Mouse (Mus musculus) heart, adult 18-20 months (tissue): ENCODE measurements around the gene Lyst. TPM values are rescaled to one million over a fixed set of nuclear protein-coding genes. Genes with fewer than 3 reads are reported as not detected.
"Not testable (repeated sequence)": the region's sequence is repeated elsewhere in the genome, so short reads cannot be mapped to it uniquely, and the experiment has no call there.

Experiments used
- DNase-seq, 2 experiments: peaks; one replicate each; pipeline ENCODE4 v3.0.0; 2021 to 2022; ENCODE audit warnings: mixed read lengths in 1 of 2
- long read RNA-seq, 2 experiments: library from polyadenylated mRNA; stranded (forward); transcript quantifications; one replicate each; pipeline ENCODE4 v2.0.0; 2021
- total RNA-seq, 2 experiments: library from RNA; stranded (reverse); gene quantifications; 2 replicates each; pipeline ENCODE4 v1.2.3; 2021

The Lyst gene
- 1 to 10 TPM; 6.0 to 9.7 TPM for total RNA-seq
- long read RNA-seq, experiment 1, partial matches to known transcripts: 0 of 1 reads
- long read RNA-seq, experiment 1, other reads (novel, unspliced or antisense): 1 of 1 reads
- long read RNA-seq, experiment 2, partial matches to known transcripts: 0 of 1 reads
- long read RNA-seq, experiment 2, other reads (novel, unspliced or antisense): 1 of 1 reads

DNA sequence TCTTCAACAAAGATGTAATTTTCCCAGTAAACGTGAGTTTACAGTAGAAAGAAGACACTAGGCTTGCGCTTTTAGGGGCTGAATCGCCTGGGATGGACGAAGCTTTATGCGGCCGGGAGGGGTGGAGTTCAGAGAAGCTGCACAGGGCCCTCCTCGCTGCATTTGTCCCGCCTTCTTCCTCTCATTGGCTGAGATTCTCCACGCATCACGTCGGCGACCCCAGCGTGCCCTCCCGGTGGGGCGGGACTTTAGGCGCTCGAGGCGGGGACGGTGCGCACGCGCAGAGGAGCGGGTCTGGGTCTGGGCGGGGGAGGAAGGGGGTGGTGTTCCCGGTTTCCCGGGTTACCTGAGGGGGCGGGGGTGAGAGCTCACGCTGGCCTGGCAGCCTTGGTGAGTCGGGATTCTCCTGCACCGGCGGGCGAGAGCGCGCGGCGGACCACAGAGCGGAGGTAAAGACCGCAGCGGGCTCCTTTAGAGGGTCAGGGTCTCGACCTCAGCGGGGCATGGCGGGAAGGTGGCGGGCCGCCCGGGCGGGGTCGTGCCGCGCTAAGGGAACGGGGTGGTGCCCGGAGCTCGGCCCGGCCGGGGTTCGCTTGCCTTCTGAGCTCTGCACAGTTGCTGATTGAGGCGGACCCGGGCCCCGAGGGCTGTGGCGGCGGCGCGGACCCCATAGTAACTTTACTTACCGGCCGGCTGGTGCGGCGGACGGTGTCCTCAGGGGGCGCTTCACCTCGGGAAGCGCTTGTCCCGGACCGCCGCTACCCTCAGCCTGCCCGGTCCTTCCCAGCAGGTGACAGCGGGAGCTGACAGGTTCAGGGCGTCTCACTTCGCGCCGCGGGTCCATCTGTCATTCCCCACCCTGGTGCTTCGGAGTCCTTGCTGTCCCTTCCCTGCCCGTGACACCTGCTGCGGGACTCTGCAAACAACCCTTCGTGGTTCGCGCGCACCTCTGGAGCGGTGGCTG, at the start of gene Lyst:
TSS of gene Lyst (plus strand) at position 350 of the 964 bp plus-strand sequence.
- DNase-seq: peak; percentile 99

DNA sequence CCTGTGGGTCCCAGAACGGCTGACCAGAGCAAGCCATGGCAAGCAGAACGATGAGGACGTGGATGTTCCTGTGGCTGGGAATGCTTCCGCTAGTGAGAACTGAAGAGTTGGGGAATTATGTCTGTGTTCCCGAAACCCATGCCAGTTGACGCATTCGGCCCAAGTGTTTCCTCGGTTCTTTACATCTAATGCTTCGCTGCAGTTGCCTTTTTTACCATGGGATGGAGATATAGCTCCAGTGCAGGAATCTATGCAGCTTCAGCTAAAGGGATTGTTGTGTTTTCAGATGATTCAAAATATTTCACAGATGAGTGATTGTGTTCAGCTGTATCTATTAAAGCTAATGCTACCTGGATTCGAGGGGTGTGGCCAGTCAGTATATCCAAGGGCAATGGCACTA, 47.1 kb upstream of the Lyst start:
- DNase-seq: not testable (repeated sequence)

DNA sequence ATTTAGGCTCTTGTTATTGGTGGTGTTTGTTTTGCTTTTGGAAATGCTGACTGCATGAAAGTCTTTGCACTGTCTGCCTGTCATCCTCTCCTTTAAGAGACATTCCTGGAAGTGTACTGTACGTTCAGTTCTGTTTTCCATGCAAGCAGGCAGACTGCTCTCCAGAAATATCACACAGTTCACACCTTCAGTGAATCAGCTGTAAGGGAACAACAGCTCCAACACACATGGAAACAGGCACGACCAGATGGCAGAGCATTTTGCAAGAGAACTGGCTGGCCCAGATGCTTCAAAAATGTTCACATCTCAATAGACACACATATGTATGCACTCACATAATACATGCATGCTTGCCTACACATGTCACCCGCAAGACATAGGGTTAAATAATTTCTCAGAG, 43.4 kb upstream of the Lyst start:
- DNase-seq: no peak

DNA sequence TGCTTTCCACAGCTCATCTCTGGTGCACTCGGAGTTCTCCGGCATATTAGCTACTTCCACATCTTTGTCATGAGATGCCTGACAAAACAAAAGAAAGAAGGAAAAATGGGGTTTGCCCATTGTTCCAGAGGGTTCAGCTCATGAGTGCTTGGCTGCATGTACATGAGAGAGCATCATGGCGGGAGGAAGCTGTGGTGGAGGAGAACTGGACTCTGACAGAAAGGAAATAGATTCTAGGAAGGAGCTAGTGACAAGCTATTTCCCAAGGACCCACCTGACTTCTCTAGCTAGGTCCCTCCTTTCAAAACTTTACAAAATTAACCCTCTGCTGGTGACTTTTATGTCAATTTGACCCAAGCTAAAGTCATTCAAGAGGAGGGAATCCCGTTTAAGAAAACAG, 42.3 kb upstream of the Lyst start:
- DNase-seq: no peak

DNA sequence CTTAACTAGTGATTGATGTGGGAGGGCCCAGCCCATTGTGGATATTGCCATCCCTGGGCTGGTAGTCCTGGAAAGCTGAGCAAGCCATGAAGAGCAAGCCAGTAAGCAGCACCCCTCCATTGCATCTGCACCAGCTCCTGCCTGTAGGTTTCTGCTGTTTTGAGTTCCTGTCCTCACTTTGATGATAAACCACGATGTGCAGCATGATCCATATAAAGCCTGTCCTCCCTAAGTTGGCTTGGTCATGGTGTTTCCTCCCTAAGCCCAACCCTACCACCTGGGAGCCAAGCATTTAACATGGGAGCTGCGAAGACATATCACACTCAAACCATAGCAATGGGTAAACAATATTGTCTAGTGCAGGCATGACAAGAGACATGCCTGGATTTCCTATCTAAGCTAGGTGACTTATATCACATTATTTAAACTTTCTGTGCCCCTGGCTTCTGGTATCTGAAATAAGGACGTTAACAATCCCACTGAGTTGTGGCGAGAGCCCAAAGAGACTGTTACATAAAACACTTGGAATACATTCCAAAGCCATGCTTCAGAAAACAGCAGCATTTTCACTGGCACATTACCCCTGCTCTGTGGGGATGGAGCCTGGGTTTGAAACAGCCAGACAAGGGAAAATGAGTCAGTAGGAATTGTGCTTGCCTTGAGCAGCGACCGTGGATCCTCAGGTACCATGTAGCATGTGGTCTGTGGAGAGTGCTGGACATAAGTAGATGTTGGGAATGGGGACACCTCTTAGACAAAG, 41.6 kb upstream of the Lyst start:
- DNase-seq: no peak

DNA sequence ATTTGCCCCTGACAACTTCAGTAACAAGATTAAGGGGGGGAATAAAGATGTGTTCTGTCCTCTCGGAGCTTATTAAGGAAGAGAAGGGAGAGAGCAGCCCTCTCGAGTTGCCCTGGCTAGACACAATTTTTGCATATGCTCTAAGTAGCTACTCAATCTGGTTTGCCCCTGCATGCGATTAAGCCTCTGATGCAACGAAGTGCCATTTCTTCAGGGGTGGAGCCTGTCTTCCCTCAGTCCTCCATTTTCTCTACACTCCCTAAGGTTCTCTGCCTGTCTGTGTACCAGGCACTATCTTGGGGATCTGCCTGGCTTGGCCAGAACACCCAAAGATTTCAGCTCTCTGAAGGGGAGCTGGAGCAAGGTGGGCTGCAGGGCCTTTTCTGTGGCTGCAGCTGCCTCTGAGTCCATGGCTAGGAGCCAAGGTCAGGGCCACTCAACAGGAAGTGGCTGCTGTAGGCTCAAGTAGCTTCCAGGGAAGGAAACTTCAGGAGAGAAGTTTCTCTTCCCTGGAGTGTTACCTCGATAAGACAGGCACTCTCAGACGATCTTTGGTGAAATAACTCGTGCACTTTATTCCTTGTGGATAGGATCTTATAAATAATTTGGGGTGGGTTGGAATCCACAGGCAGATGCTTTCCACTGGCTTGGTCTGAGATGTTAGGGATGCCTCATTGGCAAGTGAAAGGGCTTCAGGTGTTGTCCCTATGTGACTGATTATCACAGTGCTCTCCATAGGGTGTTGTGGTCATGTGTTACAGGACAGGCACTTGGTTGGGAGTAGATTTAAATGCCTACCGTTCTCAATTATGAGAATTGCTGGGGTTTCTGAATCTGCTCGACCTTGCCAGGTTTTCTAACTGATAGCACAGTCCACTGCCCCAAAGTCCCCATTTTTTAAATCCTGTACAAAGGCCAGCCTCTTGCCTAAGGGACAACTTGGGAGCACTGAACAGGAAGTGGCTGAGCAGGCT, 40.2 kb upstream of the Lyst start:
- DNase-seq: no peak

DNA sequence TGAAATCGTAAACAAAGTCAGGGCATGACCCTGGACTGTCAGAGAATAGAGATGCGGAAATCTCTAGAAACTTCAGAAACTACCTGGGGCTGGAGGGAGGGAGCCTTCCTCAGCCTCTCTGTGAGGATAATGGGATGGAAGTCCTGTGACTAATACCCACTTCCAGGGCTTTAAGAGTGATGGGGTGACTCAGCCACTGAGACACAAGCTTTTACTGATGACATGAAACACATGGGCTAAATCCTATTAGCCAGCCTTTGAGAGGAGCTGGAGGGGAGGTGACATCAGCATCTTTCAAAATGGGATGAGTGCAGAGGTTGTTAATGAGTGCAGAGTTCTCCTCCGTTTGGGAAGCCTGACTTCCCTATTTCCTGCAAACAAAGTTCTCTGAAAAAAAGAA, 38.2 kb upstream of the Lyst start:
- no peak for DNase-seq

DNA sequence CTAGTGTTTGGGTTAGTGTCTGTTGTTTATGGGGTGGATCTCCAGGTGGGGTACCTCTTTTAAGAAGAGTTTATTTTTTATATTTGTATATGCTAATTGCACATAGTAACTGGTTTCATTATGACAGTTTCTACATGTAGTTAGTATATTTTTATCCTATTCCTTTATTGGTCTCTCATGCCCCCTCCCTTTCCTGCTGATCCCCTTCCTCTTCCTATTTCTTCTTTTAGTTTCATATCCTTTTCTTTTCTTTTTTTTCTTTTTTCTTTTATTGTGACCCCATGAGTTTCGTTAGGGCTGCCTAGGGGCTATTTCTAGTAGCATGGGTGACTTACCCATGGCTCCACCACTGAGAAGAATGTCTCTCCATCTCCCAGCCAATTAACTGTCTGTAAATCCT, 36.5 kb upstream of the Lyst start:
- no peak for DNase-seq

DNA sequence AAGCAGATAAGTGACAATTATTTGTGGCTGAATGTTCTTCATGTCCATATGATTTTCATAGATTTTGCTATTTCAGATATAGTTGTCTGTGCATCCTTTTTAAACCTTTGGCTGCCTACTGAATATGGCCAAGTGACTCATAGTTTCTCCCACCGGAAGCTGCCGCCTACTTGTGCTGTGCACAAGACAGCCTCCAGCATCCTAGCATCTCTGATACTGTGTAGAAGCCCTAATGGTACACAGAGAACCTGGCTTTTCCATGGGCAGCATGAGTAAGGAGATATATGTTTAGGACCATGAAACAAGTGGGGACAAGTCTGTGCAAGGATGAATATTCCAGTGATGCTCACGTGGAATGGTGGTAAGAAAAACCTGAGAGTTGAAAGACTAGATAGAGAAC, 35.0 kb upstream of the Lyst start:
- DNase-seq: no peak

DNA sequence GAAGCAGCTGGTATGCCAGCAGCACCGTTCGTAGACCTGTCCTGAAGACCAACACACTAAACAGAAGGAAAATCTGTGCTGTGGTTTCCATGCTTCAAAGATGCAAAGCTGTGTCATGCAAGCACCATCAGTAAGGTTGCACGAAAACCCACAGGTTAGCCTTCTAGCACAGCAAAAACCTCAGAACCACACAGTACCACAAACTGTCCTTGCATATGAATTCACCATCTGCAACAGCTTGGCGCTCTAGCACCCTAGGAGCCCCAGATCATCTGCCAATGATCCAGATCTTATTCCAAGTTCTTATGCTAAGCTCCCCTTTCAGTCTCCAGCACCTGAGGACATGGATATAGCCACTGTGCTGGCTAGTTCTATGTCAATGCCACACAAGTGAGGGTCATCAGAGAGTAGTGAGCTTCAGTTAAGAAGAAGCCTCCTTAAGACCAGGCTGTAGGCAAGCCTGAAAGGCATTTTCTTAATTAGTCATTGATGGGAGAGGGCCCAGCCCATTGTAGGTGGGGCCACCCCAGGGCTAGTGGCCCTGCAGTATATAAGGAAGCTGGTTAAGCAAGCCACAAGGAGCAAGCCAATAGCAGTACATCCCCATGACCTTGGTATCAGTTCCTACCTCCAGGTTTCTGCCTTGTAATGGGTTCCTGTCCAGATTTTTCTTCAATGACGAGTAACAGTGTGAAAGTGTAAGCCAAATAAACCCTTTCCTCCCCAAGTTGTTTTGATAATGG, 33.0 kb upstream of the Lyst start:
- DNase-seq: no peak

DNA sequence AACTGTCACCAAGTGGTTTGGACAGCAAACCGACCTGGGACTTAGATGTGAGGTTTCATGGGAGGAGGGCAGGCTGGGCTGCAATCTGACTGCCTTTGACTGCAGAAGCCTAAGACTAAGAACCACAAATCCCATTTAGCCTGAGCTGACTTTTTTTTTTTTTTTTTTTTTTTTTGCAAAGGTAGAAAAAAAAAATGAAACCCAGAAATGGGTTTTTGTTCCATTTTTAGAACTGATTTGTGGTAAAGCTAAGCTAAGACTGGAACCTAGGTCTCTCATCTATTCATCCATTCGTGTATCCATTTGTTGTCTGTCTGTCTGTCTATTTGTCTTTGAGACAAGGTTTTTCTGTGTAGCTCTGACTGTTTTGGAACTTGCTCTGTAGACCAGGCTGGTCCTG, 31.9 kb upstream of the Lyst start:
- DNase-seq: no peak

DNA sequence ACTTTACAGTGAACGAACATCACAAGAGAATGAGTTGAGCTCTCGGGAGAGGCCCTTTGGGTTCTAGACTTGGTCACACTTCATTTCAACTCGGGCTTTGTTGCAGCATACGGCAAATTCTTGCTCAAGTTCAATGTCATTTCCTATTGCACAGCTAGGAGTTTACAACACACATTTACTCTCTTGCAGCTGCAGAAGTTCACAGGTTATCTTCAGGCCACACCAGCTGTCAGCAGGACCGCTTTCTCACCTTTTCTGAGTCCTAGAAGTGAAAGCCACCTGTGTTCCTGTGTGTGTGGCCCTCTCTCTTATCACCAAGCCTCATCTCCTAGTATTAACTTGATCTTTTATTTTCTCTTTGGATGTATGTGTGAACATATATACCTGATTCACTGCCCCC, 31.3 kb upstream of the Lyst start:
- no peak for DNase-seq

DNA sequence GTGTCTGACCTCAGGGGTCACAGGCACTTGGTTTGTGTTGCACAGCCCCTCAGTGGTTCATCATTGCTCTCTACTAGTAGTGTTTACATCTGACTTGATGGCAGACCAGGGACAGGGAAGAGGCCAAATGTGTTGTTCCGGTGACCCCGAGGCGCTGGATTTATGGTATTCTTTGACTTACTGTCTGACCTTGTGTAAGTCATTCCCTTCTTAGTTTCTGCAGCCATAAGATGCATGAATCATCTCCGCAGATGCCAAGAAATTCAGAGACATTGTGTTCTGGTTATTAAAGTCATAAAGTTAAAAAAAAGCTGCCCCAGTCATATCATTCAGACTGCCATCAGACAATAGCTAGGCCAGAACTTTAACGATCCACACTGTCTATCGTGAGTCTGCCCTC, 27.6 kb upstream of the Lyst start:
- no peak for DNase-seq

DNA sequence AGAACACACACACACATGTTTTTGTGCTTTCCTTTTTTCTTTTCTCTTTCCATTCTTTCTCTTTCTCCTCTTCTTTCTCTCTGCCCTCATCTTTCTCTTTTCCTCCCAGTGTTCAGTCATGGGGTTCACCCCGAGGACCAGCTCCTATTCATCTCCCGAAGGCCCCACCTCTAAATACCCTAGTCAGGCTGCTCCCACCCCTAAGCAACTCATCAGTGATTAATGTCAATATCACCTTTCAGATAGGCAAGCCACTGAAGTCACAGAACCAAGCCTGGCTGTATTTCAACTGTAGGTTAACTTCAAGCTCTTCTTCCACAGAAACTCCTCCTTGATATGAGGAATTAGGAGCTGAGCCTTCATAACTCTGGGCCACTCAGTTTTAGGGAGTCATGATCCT, 26.1 kb upstream of the Lyst start:
- DNase-seq: no peak

DNA sequence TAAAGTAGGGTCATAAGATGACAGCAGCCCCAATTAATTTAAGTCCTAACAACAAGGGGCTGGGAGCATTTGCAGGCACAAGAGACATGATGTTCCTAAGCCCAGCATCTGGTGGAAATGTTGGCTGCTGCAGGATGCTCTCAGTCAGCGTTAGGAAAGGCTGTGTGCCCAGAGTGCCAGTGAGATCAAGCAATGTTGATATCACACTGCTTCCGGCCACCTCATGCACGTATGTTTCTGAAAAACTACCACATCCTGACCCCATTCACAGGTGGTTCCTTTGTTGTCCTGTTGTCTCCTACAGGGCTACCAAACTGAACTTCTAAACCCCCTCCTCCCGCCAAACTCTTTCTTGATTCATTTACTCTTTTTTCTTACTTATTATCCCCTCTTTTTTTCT, 25.7 kb upstream of the Lyst start:
- DNase-seq: no peak

DNA sequence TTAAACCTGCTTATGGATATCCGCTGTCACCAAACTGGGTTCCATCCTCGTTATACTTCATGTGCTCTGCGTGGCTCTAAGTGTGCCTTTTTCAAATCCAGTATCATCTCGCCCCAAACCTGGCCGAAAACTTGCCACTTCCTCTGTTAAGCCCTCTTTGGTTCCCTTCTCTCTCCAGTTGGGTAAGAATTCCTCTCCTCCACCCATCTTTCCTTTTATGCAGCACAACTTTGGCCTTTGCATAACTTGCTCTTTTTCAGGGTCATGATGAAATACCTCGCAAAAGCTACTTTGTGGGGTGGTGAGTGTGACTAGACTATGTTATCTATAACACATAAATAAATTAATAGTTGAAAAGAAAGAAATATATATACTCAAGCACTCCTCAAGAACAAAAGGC, 22.6 kb upstream of the Lyst start:
- no peak for DNase-seq

DNA sequence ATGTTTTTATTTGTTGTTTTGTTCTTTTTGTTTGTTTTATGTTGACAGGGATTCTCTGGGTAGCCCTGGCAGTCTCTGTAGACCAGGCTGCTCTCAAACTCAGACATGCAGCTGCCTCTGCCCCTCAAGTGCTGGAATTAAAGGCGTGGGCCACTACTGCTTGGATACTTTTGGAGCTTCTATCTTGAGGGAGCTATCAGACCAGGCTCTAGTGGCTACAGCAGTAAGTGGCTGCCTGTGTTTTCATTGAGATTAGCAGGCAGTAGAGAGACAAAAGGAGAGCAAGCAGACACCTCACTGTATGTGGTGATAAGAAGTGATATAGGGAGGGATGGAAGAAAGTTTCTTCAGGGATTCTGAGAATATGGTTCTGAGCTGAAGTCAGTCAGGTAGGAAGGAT, 21.4 kb upstream of the Lyst start:
- DNase-seq: no peak

DNA sequence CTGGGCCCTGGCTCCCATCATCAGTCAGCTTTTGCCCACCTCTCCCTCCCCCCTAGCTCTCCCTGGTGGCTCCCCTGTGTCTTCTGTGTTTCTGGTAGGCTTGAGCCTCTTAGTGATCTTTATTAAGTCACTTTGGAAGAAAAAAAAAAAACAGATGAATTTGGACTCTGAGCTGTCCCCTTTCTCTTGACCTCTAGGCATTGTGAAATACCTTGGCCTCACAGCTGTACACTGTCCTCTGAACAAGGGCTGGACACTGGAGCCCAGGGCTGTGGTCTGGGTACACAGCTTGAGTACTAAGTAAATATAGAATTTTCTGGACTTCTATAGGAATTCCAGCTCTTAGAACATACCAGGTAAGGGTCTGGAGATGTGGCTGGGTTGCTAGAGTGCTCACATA, 20.6 kb upstream of the Lyst start:
- peak; percentile 36 to 62 for DNase-seq

DNA sequence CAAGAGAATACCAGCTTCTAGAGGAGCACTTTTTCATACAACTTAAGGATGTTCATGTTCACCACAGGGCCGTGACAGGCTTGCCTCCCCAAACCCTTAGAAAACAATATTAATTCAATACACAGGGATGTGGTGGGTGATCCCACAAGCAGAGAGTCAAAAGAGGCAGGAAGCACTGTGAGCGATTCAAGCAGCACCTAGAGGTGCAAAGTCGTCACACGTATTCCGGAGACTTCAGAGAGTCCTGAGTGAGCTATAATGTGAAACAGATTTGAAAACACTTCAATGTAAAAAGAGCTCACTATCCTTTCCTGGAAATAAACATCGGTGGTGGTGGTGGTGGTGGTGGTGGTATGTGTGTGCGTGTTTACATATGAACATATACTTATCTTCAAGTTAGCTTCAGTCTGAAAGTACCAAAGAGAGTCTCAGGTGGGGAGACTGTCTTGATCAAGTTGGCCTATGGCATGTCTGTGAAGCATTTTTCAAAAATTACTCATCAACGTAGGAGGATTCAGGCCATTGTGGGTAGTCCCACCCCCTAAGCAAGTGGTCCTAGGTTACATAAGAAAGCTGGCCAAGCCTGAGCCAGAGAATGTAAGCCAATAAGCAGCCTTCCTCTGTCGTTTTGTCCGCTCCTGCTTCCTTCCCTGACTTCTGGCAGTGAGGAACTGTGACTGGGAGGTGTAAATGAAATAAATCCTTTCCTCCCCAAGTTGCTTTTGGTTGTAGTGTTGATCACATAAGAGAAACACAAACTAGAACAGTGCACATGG, 17.9 kb upstream of the Lyst start:
- DNase-seq: no peak

DNA sequence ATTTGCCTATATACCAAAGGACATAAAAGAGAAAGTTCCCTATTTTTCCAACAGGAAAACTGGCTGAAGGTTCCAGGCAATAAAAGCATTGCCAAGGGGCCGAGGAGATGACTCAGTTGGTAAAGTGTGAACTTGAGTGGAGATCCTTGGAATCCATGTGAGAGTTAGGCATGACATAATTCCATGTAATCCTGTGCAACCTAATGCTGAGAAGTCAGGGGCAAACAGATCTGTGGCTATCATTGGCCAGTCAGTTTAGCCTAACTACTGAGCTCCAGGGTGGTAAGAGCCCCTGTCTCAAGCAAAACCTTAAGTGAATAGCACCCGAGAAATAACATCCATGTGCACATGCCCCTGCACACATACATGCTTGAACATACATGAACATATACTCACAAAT, 17.3 kb upstream of the Lyst start:
- no peak for DNase-seq
